Mouse (Mus musculus): Measurements from ENCODE around the gene P2rx3.

GRCm38 (mm10) chr2:85061107-85061541, 23.9 kb upstream of the P2rx3 start:
- no peak for TF ChIP-seq CTCF (IDR thresholded peaks at IDR 0.05; ENCODE audit: low read depth, low read length)
- no peak for TF ChIP-seq POLR2A (IDR thresholded peaks at IDR 0.05; ENCODE audit: borderline replicate concordance, low read depth, low read length)

All from bone marrow macrophage, adult 2 months (primary cell).